Mouse (Mus musculus): Measurements from ENCODE around the gene Skil.

GRCm38 (mm10) chr3:31156126-31156525 is 61.3 kb downstream of the Skil start:
- no peak for TF ChIP-seq CTCF (IDR thresholded peaks at IDR 0.05; ENCODE audit: borderline replicate concordance, extremely low read depth, insufficient read depth, insufficient read length)
- TF ChIP-seq POLR2A (IDR thresholded peaks at IDR 0.05; ENCODE audit: borderline replicate concordance, extremely low read depth, insufficient read depth, insufficient read length, poor library complexity, severe bottlenecking) = no peak
